Mouse (Mus musculus) frontal cortex, adult 2 months (tissue): ENCODE measurements at regions not wholly inside any gene's neighbourhood (a gene's known extent, or its start where the extent isn't known, plus 50 kb on each side); places are given as distances from the start of the nearest gene placed in this dataset.

Experiments used
- DNase-seq, 2 experiments: peaks; one replicate each; pipeline ENCODE4 v3.0.0; 2022; ENCODE audit warnings: low spot score in 1 of 2; ENCODE audit errors: extremely low spot score in 1 of 2

DNA sequence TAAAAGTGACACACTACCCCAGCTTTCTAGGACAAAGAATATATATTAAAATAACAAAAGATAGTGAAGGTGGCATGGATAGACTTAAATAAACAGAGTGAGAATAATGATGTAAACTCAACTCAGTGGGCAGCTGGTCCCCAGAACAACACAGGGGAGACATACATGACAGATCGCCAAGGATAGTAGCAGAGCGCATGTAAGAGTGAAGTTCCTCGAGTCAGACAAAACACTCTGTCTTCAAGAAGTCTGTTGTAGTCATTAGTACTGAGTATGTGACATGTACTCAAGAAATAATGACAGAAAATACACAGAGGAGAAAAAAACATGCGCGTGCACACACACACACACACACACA lies 74.8 kb upstream of the Stxbp5l start:
- no peak for DNase-seq

DNA sequence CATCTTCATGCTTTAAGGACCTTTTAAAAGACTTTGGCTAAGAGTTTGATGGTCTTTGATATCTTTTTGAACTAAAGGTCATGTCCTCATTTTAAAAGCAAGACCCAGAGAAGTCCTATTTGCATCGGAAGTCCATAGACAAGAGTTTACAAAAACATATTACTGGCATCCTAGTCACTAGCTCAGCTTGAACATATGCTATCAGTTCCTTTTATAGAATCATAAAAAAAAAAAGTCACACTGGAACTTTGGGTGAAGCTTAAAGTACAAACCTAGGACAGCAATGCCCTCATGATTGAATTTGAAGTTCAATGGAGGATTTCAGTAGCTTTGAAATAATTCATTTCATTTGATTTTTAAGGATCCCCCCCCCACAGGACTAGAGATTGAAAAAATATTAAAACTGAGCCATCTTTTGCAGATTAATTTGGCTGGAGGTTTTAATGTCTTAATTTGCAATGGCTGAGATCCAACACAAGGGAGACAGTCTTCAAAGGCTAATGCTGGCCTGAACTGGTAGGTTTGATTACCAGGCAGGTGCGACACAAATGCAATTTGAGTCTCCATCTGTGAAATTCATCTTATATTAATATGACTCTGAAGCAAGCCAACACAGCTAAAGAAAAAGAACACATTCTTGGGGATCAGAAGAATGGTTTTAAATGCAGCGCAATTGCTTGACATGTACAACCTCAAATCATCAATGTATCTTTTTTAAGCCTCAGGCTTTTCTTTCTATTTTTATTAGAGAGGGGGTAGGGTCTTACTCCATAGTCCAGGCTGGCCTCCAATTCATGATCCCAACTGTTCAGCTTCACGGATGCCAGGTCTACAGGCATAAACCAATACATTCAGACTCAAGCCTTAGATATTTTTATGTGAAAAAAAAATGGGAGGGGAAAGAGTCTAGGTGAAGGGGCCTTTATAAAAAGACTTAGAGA lies 74.1 kb upstream of the Stxbp5l start:
- DNase-seq: no peak

GRCm38 (mm10) chr16:37455971-37456370 lies 71.2 kb upstream of the Stxbp5l start:
- DNase-seq: no peak

- DNase-seq: peak in 1 of 2 experiments; percentile 46
Observed at GRCm38 (mm10) chr16:37449846-37450245, 65.1 kb upstream of the Stxbp5l start.

GRCm38 (mm10) chr16:37445756-37446155 lies 61.0 kb upstream of the Stxbp5l start:
- no peak for DNase-seq

- no peak for DNase-seq
Observed at GRCm38 (mm10) chr16:37442936-37443335, 58.2 kb upstream of the Stxbp5l start.

DNA sequence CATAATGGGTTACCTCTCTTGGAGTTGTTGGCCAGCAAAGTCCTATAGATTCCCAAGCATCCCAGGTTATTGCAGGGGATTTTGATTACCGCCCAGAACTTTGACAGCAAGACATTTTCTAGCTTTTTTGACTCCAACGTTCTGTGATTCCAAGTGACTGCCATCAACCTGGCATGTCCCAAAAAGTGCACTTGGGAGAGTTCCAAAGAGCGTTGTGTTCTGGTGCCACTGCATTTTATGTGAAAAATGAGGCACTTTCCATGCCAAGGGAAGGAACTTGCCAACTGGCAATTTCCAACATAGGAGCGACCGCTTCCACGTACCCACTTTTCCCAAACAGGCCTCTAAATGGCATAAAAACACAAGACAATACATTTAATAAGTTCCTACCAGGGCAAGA lies 57.7 kb upstream of the Stxbp5l start:
- DNase-seq: no peak

DNA sequence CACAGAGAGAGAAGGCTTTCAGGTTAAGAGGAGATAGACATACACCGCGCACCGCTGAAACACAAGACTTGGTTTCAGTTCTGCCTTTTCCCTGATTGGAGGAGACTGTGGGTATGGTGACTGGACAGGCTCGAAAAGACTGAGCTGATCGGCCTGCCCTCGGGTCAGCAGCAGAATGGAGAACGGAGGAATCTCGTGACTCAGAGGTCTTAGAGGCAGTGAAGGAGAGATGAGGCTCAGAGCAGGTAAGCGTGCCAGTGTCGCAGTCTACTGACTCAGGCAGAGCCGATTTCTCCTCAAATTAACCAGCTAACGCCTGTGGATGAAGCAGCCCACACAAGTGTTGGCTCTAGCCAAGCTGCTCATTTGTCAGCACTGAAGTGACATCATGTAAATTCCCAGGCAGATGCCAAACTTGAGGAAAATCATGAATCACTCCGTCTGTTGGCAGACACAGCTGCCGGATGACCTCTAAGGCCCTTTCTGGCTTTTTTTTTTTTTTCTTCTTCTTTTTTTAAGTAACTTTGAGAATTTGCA lies 55.9 kb upstream of the Stxbp5l start:
- DNase-seq: peak; percentile 32 to 71
